Mouse (Mus musculus) ES-E14 (cell line): Measurements from ENCODE around the gene A230050P20Rik.

ENCODE experiments used
- CHD2 ChIP-seq: IDR thresholded peaks from 2 replicates; pipeline ENCODE4 v1.6.1; 2014; ENCODE audit warnings: mild to moderate bottlenecking, low read depth, low read length, inconsistent platforms
- HCFC1 ChIP-seq: IDR thresholded peaks from 2 replicates; pipeline ENCODE4 v1.6.1; 2012; ENCODE audit warnings: low read length, inconsistent platforms, borderline replicate concordance; ENCODE audit not compliant: insufficient read depth
- MAFK ChIP-seq: IDR thresholded peaks from 2 replicates; pipeline ENCODE4 v1.6.1; 2014; ENCODE audit warnings: mild to moderate bottlenecking, low read depth, low read length, inconsistent platforms; ENCODE audit not compliant: insufficient read depth
- ZC3H11A ChIP-seq: IDR thresholded peaks from 2 replicates; pipeline ENCODE4 v1.6.1; 2012; ENCODE audit warnings: low read depth, mild to moderate bottlenecking, inconsistent platforms, low read length, borderline replicate concordance
- ZNF384 ChIP-seq: IDR thresholded peaks from 2 replicates; pipeline ENCODE4 v1.6.1; 2012; ENCODE audit warnings: low read depth, low read length, inconsistent platforms

GRCm38 (mm10) chr9:20893069-20893468 is 24.6 kb downstream of the A230050P20Rik start:
- TF ChIP-seq MAFK (no peak), ZC3H11A (no peak), HCFC1 (no peak), CHD2 (no peak), ZNF384 (no peak)
